Mouse (Mus musculus) forelimb bud, embryonic 11.5 days (tissue): ENCODE data around the gene Asap3.

Experiments
- DNase-seq: peaks from one replicate; pipeline ENCODE4 v3.0.0-alpha.2; 2012; ENCODE audit warnings: low read depth, low spot score

Asap3 gene

GRCm38 (mm10) chr4:136291692-136292091, 85.5 kb downstream of the Asap3 start:
- DNase-seq, result no peak
